Mouse (Mus musculus) forebrain, embryonic 11.5 days (tissue): ENCODE measurements around the gene Timm50. TPM values are rescaled to one million over a fixed set of nuclear protein-coding genes. Genes with fewer than 3 reads are reported as not detected.

Source experiments
- ATAC-seq: fragments of 200-750 bp; cut with Nextera tagmentation; replicated peaks from 2 replicates; pipeline ENCODE4 v1.8.0; 2017; ENCODE audit warnings: moderate TSS enrichment; ENCODE audit not compliant: low FRiP score
- DNase-seq: peaks from one replicate; pipeline ENCODE4 v3.0.0-alpha.2; 2017; ENCODE audit warnings: low spot score
- H3K27ac ChIP-seq: fragments of 300-500 bp; sonication (generic); 2 replicates; pipeline ENCODE4 v1.5.1; 2014; ENCODE audit warnings: low read depth, low read length
- H3K27me3 ChIP-seq: fragments of 300-500 bp; sonication (generic); 2 replicates; pipeline ENCODE4 v1.6.1; 2014; ENCODE audit warnings: mild to moderate bottlenecking, low read length, mixed read lengths; ENCODE audit not compliant: control insufficient read depth, insufficient read depth
- H3K36me3 ChIP-seq: fragments of 300-500 bp; sonication (generic); 2 replicates; pipeline ENCODE4 v1.6.1; 2014; ENCODE audit warnings: mild to moderate bottlenecking, low read length, moderate library complexity, mixed read lengths; ENCODE audit not compliant: control insufficient read depth, insufficient read depth
- H3K4me1 ChIP-seq: fragments of 300-500 bp; sonication (generic); replicated peaks from 2 replicates; pipeline ENCODE4 v1.6.1; 2014; ENCODE audit warnings: low read length, mixed read lengths; ENCODE audit not compliant: control insufficient read depth, insufficient read depth
- H3K4me2 ChIP-seq: fragments of 300-500 bp; sonication (generic); 2 replicates; pipeline ENCODE4 v1.6.1; 2014; ENCODE audit warnings: low read depth, mild to moderate bottlenecking, low read length, moderate library complexity, mixed read lengths; ENCODE audit not compliant: severe bottlenecking
- H3K4me3 ChIP-seq: fragments of 300-500 bp; sonication (generic); 2 replicates; pipeline ENCODE4 v1.5.1; 2014; ENCODE audit warnings: low read depth, low read length
- H3K9ac ChIP-seq: fragments of 300-500 bp; sonication (generic); 2 replicates; pipeline ENCODE4 v1.6.1; 2014; ENCODE audit warnings: low read length
- H3K9me3 ChIP-seq: fragments of 300-500 bp; sonication (generic); 2 replicates; pipeline ENCODE4 v1.6.1; 2016; ENCODE audit warnings: low read length, mixed read lengths; ENCODE audit not compliant: control insufficient read depth
- WGBS: fragments of 180-500 bp; shearing (Covaris S2); extraction: QIAGEN DNeasy Blood & Tissue Kit; methylation state at CpG from one replicate; pipeline ENCODE4 v1.1.7; 2014; 5-methylcytosine and 5-hydroxymethylcytosine counted together
- polyA plus RNA-seq: library from polyadenylated mRNA; unstranded; fragments of >200 nt; fragmentation: Nextera tagmentation; extraction: Ambion mirVana; gene quantifications from 2 replicates; pipeline ENCODE4 v1.2.1, GENCODE M21; 2014

Timm50 gene
- polyA plus RNA-seq, 1 experiment from 2014 or later: 222 TPM

GRCm38 (mm10) chr7:28339213-28339917, 27.5 kb upstream of the Timm50 start:
- peak overlapping the region; percentile 54; the same call in 1 of the 2 replicates for H3K27ac ChIP-seq
- H3K4me2 ChIP-seq: peak overlapping the region; percentile 60
- H3K4me3 ChIP-seq: peak overlapping the region; percentile 99
- H3K9me3 ChIP-seq: no peaks in the 10 kb centered on the region
- ATAC-seq (no peak; the same call in 1 of the 2 replicates), DNase-seq (no peak)
- H3K4me1 ChIP-seq: peaks cover 2% of the 10 kb centered on the region; the same call in 1 of the 2 replicates
- 84% methylated on average over 19 of the region's 19 CpGs for WGBS
- H3K27me3 ChIP-seq: no peaks in the 10 kb centered on the region
- no peaks in the 10 kb centered on the region; the same call in 1 of the 2 replicates for H3K36me3 ChIP-seq
- peak overlapping the region; percentile 95 for H3K9ac ChIP-seq

- Histone ChIP-seq H3K9me3 (no peaks in the 10 kb centered on the region), H3K27ac (peak within 1 kb of the TSS; percentile 54), H3K27me3 (no peaks in the 10 kb centered on the region), H3K9ac (peak within 1 kb of the TSS; percentile 95), H3K4me3 (peak within 1 kb of the TSS; percentile 99), H3K36me3 (no peaks in the 10 kb centered on the region; the same call in 1 of the 2 replicates), H3K4me1 (peaks cover 2% of the 10 kb centered on the region; the same call in 1 of the 2 replicates), H3K4me2 (peak within 1 kb of the TSS; percentile 80)
- peak; percentile 97 for DNase-seq
- ATAC-seq: peak; percentile 98
- under 1% methylated on average over 77 of the region's 77 CpGs for WGBS
These were observed 26.5 kb upstream of the Timm50 start, which contains the start of gene Supt5 for GRCm38 (mm10) chr7:28338108-28338998. Supt5 (minus strand) TSS chr7:28338746.

GRCm38 (mm10) chr7:28335471-28335870, 23.6 kb upstream of the Timm50 start:
- ATAC-seq (no peak), DNase-seq (no peak)
- no peak overlapping the region for H3K4me3 ChIP-seq
- H3K9ac ChIP-seq: no peak overlapping the region
- H3K4me1 ChIP-seq: peaks cover 2% of the 10 kb centered on the region; the same call in 1 of the 2 replicates
- no peaks in the 10 kb centered on the region; the same call in 1 of the 2 replicates for H3K36me3 ChIP-seq
- no peaks in the 10 kb centered on the region for H3K27me3 ChIP-seq
- H3K4me2 ChIP-seq: no peak overlapping the region
- H3K27ac ChIP-seq: no peak overlapping the region
- WGBS: 95% methylated on average over 2 of the region's 2 CpGs
- H3K9me3 ChIP-seq: no peaks in the 10 kb centered on the region

- Histone ChIP-seq H3K9me3 (no peaks in the 10 kb centered on the region), H3K9ac (no peak overlapping the region), H3K27me3 (no peaks in the 10 kb centered on the region), H3K4me2 (no peak overlapping the region), H3K4me1 (peaks cover 2% of the 10 kb centered on the region; the same call in 1 of the 2 replicates), H3K27ac (no peak overlapping the region), H3K4me3 (no peak overlapping the region), H3K36me3 (no peaks in the 10 kb centered on the region; the same call in 1 of the 2 replicates)
- no peak for DNase-seq
- 95% methylated on average over 4 of the region's 4 CpGs for WGBS
- ATAC-seq: no peak
These were observed 22.7 kb upstream of the Timm50 start for GRCm38 (mm10) chr7:28334534-28334933.

- no peak for ATAC-seq
- no peak overlapping the region for H3K9ac ChIP-seq
- peaks cover 9% of the 10 kb centered on the region; the same call in 1 of the 2 replicates for H3K36me3 ChIP-seq
- H3K4me1 ChIP-seq: no peaks in the 10 kb centered on the region
- no peaks in the 10 kb centered on the region for H3K27me3 ChIP-seq
- no peaks in the 10 kb centered on the region for H3K9me3 ChIP-seq
- 95% methylated on average over 2 of the region's 2 CpGs for WGBS
- no peak for DNase-seq
- H3K4me2 ChIP-seq: no peak overlapping the region
- no peak overlapping the region for H3K27ac ChIP-seq
- no peak overlapping the region for H3K4me3 ChIP-seq
These were observed 16.4 kb upstream of the Timm50 start for GRCm38 (mm10) chr7:28328260-28328659.

- Histone ChIP-seq H3K4me1 (no peaks in the 10 kb centered on the region), H3K27ac (no peak overlapping the region), H3K36me3 (peaks cover 18% of the 10 kb centered on the region), H3K9ac (no peak overlapping the region), H3K4me2 (no peak overlapping the region), H3K4me3 (no peak overlapping the region), H3K27me3 (no peaks in the 10 kb centered on the region), H3K9me3 (no peaks in the 10 kb centered on the region)
- WGBS: 83% methylated on average over 4 of the region's 4 CpGs
- DNase-seq (no peak), ATAC-seq (no peak)
These were observed 14.6 kb upstream of the Timm50 start for GRCm38 (mm10) chr7:28326457-28326856.

GRCm38 (mm10) chr7:28325293-28325692, 13.4 kb upstream of the Timm50 start:
- peaks cover 19% of the 10 kb centered on the region for H3K36me3 ChIP-seq
- H3K9ac ChIP-seq: no peak overlapping the region
- H3K4me1 ChIP-seq: no peaks in the 10 kb centered on the region
- DNase-seq: no peak
- no peak overlapping the region for H3K4me2 ChIP-seq
- no peaks in the 10 kb centered on the region for H3K27me3 ChIP-seq
- WGBS: 92% methylated on average over 8 of the region's 8 CpGs
- no peak overlapping the region for H3K27ac ChIP-seq
- ATAC-seq: no peak
- no peak overlapping the region for H3K4me3 ChIP-seq
- H3K9me3 ChIP-seq: no peaks in the 10 kb centered on the region

GRCm38 (mm10) chr7:28321974-28322720, 10.3 kb upstream of the Timm50 start:
- Histone ChIP-seq H3K4me1 (no peaks in the 10 kb centered on the region), H3K4me3 (no peak overlapping the region), H3K27me3 (no peaks in the 10 kb centered on the region), H3K27ac (no peak overlapping the region), H3K36me3 (peaks cover 31% of the 10 kb centered on the region), H3K9me3 (no peaks in the 10 kb centered on the region), H3K9ac (no peak overlapping the region), H3K4me2 (no peak overlapping the region)
- ATAC-seq (no peak), DNase-seq (no peak)
- WGBS: 94% methylated on average over 15 of the region's 15 CpGs
